Mouse (Mus musculus): ENCODE data around the gene Tbxas1. TPM values are rescaled to one million over a fixed set of nuclear protein-coding genes. Genes with fewer than 3 reads are reported as not detected.

The Tbxas1 gene
- polyA plus RNA-seq, 1 experiment from 2014 or later = 1.8 TPM

DNA sequence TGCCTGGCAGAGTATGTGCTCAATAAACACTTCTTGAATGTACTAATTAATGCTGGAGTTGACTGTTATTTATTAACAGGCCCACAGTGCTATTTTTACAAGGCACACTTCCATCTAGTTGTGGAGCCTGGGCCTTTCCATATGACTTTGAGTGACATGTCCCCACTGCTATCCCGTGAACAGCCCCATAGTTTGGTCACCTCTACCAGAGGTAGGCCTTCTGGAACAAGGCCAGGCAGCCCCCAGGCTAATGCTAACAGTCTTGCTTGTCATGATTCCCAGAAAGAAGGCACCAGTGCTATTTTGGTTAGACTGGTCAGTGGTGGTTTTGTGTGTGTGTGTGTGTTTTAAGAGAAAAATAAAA, 98.9 kb downstream of the Tbxas1 start:
- 62% methylated on average over 1 of the region's 1 CpGs for WGBS
- H3K4me1 ChIP-seq = no peaks in the 10 kb centered on the region
- no peaks in the 10 kb centered on the region for H3K36me3 ChIP-seq (replicated peaks)
- H3K9me3 ChIP-seq = no peaks in the 10 kb centered on the region
- H3K27me3 ChIP-seq (replicated peaks; ENCODE audit: low read depth, poor library complexity, severe bottlenecking) = no peaks in the 10 kb centered on the region
- H3K27ac ChIP-seq (replicated peaks) = no peak overlapping the region
- DNase-seq (ENCODE audit: low spot score) = no peak
- no peak overlapping the region for H3K4me3 ChIP-seq

DNA sequence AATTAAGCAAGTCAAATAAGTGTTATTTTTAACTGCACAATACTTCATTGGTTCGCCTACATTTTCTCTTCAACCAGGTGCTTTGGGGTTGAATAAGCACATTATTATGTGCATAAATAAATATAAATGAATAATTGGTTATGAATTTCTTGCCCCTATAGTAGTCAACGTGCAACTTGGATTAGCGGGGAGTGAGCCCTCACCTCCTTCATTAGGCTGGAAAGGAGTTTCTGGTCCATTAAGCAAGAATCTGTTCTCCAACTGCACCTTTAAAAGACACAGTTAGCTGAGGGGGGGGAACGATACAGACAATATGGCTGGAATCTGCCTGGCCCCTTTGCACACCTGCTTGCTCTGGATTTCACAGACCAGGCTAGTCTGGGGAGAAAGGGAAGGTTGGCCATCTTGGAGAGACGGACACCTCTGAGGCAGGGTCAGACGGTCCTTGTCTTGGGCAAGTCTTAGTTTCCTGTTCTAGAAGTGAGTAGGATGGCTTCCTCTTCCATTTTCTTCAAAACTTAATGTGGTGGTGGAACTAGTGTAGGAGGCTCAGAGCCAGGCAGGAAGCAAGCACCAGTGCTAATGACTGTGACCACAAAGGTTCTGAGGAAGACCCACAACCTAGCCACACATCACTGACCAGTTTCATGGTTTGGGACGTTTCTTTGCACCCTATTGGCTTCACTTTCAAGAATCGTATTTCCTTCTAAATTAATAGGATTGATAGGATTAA, 99.5 kb downstream of the Tbxas1 start:
- H3K36me3 ChIP-seq (replicated peaks) = no peaks in the 10 kb centered on the region
- no peak overlapping the region for H3K4me3 ChIP-seq
- H3K4me1 ChIP-seq = no peaks in the 10 kb centered on the region
- no peak overlapping the region for H3K27ac ChIP-seq (replicated peaks)
- no peaks in the 10 kb centered on the region for H3K27me3 ChIP-seq (replicated peaks; ENCODE audit: low read depth, poor library complexity, severe bottlenecking)
- DNase-seq (ENCODE audit: low spot score) = no peak
- H3K9me3 ChIP-seq = no peaks in the 10 kb centered on the region
- WGBS = 88% methylated on average over 8 of the region's 8 CpGs

DNA sequence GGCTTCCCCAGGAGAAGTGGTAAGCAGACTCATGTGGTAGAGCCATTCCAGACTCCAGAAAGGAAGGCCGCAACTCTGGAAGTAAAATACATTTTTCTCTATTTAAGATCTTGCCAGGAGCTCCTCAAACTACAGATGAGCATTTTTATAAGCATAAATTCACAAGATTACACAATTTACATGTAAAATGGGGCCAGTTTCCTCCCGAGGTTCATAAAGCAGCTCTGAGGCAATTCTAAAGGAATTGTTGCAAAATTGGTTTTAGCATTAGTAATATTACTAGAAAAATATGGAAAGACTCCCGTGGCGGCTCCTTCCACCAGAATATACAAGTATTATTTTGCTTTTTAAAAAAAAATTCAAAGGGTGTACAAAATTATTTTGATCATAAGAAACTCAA, 100.7 kb downstream of the Tbxas1 start:
- WGBS = 94% methylated on average over 4 of the region's 4 CpGs
- no peak for DNase-seq (ENCODE audit: low spot score)

DNA sequence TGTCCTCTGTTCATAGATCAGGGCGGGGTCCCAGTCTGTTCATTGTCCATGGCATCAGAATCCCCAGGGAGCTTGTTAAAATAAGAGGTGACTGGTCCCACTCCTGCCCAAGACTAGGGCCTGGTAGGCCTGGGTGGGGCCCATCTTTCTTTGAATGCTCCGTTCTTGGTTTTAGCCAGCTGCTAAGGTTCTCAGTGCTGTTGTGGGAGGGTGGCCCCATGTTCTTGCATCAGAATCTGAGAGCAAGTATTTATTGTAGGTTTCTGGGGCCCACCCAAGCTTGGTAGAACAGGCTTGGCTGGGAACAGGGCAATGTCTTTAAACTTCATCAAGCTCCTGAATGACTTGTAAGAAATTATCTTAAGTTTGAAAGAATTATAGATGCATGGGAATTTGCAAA, 101.2 kb downstream of the Tbxas1 start:
- Histone ChIP-seq H3K27me3 (replicated peaks; ENCODE audit: low read depth, poor library complexity, severe bottlenecking) (no peaks in the 10 kb centered on the region), H3K36me3 (replicated peaks) (no peaks in the 10 kb centered on the region), H3K9me3 (no peaks in the 10 kb centered on the region), H3K4me3 (no peak overlapping the region), H3K4me1 (peaks cover 3% of the 10 kb centered on the region; the same call in 1 of the 2 replicates), H3K27ac (replicated peaks) (no peak overlapping the region)
- 79% methylated on average over 2 of the region's 2 CpGs for WGBS
- DNase-seq (ENCODE audit: low spot score) = no peak

More for the DNA sequence above, 100.7 kb downstream of the Tbxas1 start:
- no peak overlapping the region for H3K27ac ChIP-seq (replicated peaks)
- H3K27me3 ChIP-seq (replicated peaks; ENCODE audit: low read depth, poor library complexity, severe bottlenecking) = no peaks in the 10 kb centered on the region
- H3K4me3 ChIP-seq = no peak overlapping the region
- no peaks in the 10 kb centered on the region for H3K36me3 ChIP-seq (replicated peaks)
- no peaks in the 10 kb centered on the region for H3K9me3 ChIP-seq
- H3K4me1 ChIP-seq = no peaks in the 10 kb centered on the region

DNA sequence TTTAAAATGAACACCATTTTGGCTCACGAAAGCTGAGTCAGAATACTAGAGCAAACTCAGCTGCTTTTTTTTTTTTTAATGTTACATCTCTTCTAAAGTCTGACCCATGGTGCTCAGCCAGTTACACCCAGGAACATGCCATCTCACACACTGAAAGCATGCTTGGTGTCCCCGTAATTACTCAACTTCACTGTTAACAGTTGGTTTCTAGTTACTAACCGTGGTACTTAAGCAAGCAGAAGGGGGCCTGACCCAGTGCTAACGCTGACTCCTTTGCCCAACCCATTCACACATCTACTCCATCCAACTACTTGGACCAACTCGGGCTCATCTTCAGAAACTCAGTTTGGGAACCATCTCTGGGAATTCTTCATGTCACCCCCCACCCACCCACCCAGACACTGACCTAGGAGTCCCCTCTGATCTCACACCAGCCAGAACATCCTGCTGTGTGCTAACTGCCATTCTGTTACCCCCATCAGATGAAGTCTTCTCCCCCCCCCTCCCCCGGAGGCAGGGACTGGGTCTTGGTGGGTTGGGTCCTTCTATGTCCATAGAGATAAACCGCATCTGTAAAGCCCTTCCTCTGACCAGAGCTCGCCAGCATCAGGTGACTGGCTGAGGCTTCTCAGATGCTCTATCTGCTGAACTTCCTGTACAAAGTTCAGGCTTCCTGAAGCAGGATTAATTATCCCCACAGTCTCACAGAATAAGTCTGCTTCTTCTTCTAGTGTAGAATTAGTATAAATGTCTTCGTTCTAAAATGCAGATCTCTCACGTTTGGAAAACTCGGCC, 105.9 kb downstream of the Tbxas1 start:
- Histone ChIP-seq H3K27me3 (replicated peaks; ENCODE audit: low read depth, poor library complexity, severe bottlenecking) (no peaks in the 10 kb centered on the region), H3K4me1 (peaks cover 4% of the 10 kb centered on the region; the same call in 1 of the 2 replicates), H3K9me3 (no peaks in the 10 kb centered on the region), H3K27ac (replicated peaks) (no peak overlapping the region), H3K4me3 (no peak overlapping the region), H3K36me3 (replicated peaks) (no peaks in the 10 kb centered on the region)
- DNase-seq (ENCODE audit: low spot score) = no peak
- WGBS = 80% methylated on average over 11 of the region's 11 CpGs

DNA sequence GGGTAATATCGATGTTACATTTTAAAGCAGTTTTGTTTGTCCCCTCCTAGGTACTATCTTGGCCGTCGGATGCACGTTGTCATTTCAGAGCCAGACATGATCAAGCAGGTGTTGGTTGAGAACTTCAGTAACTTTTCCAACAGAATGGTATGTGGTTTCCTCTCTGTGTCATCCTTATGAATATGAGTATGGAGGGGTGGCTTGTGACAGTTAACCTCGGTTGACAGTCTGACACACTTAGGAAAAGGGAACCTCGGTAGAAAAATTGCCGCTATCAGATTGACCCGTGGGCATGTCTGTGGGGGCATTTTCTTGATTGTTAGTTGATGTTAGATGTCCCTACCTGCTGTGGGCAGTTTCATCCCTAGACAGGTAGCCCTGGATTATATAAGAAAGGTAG, 106.9 kb downstream of the Tbxas1 start:
- H3K27ac ChIP-seq (replicated peaks) = no peak overlapping the region
- no peaks in the 10 kb centered on the region for H3K36me3 ChIP-seq (replicated peaks)
- H3K4me3 ChIP-seq = no peak overlapping the region
- no peak for DNase-seq (ENCODE audit: low spot score)
- WGBS = 97% methylated on average over 8 of the region's 8 CpGs
- peaks cover 4% of the 10 kb centered on the region; the same call in 1 of the 2 replicates for H3K4me1 ChIP-seq
- H3K27me3 ChIP-seq (replicated peaks; ENCODE audit: low read depth, poor library complexity, severe bottlenecking) = no peaks in the 10 kb centered on the region
- no peaks in the 10 kb centered on the region for H3K9me3 ChIP-seq

DNA sequence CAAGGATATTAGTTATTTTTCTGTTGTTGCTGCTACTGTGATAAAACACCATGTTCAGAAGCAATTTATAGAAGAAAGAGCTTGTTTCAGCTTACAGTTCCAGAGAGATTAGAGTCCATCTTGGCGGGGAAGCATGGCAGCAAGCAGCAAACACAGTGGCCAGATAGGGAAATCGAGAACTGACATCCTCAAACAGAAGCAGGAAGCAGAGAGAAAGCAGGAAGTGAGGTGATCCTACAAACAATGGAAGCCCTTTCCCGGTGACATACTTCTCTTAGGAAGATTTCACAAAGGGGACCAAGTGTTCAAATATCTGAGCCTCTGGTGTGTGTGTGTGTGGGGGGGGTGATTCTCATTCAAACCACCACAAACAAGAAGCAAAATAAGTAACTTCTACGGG, 107.5 kb downstream of the Tbxas1 start:
- Histone ChIP-seq H3K36me3 (replicated peaks) (no peaks in the 10 kb centered on the region), H3K27ac (replicated peaks) (no peak overlapping the region), H3K4me1 (peaks cover 4% of the 10 kb centered on the region; the same call in 1 of the 2 replicates), H3K27me3 (replicated peaks; ENCODE audit: low read depth, poor library complexity, severe bottlenecking) (no peaks in the 10 kb centered on the region), H3K4me3 (no peak overlapping the region), H3K9me3 (no peaks in the 10 kb centered on the region)
- 75% methylated on average over 4 of the region's 4 CpGs for WGBS
- DNase-seq (ENCODE audit: low spot score) = no peak

DNA sequence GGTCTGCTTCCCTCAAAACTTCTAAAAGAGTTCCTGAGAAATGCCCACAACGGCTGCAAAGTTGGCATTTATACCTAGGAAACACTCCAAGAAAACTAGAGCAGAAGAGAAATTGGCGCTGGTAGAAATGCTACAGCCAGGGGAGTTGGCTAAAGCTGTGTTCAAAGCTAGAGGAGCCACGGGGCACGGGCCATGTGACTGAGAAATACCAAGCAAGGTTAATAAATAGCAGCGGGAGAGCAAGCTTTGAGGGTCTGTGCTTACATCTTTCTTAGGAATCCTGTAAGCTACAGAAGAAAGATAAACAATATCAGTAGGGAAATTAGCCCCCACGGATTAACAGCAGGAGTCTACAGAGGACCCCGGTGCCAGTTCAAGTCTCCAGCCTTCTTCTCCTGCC, 107.9 kb downstream of the Tbxas1 start:
- Histone ChIP-seq H3K27me3 (replicated peaks; ENCODE audit: low read depth, poor library complexity, severe bottlenecking) (no peaks in the 10 kb centered on the region), H3K9me3 (no peaks in the 10 kb centered on the region), H3K4me1 (peaks cover 4% of the 10 kb centered on the region; the same call in 1 of the 2 replicates), H3K27ac (replicated peaks) (no peak overlapping the region), H3K36me3 (replicated peaks) (no peaks in the 10 kb centered on the region), H3K4me3 (no peak overlapping the region)
- 67% methylated on average over 7 of the region's 7 CpGs for WGBS
- DNase-seq (ENCODE audit: low spot score) = no peak

DNA sequence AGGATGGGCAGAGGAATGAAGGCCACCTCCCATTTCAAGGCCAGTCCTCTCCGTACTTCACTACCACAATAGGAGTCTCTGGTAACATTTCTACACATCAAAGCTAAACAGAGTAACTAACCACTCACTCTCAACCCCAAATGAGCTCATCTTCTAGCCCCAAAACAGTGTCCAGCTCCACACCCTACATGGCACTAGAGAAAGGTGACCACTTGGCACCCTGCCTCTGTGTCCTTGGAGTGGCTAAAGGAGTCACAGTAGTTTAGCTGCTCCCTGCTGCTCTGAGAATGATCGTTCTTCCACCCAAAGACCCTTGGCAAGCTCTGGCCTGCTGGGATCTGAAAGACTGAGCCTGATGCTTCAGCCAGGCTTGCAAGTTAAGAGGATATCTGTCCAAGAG, 109.4 kb downstream of the Tbxas1 start:
- H3K4me3 ChIP-seq = no peak overlapping the region
- H3K9me3 ChIP-seq = no peaks in the 10 kb centered on the region
- H3K36me3 ChIP-seq (replicated peaks) = no peaks in the 10 kb centered on the region
- H3K27me3 ChIP-seq (replicated peaks; ENCODE audit: low read depth, poor library complexity, severe bottlenecking) = no peaks in the 10 kb centered on the region
- no peak for DNase-seq (ENCODE audit: low spot score)
- H3K4me1 ChIP-seq = peaks cover 4% of the 10 kb centered on the region; the same call in 1 of the 2 replicates
- WGBS = 85% methylated on average over 2 of the region's 2 CpGs
- no peak overlapping the region for H3K27ac ChIP-seq (replicated peaks)

DNA sequence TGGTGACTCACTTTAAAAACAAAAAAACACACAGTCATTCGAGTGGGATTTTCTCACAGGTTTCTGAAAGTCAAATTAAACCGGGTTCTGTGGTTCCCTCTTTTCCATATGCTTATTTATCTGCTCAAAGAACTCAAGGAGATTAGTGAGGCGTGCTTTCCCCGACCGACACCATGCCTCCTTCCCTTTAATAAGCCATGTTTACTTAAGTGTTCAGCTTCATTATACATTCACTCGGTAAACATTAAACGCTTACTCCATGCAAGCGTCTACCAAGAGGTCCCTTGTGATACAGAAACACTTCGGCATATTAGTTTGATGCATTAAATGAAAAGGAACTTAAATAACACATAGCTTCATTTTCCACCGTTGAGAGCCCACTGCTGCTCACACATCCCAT, 111.4 kb downstream of the Tbxas1 start:
- no peak overlapping the region for H3K4me3 ChIP-seq
- 74% methylated on average over 10 of the region's 10 CpGs for WGBS
- H3K36me3 ChIP-seq (replicated peaks) = no peaks in the 10 kb centered on the region
- no peak for DNase-seq (ENCODE audit: low spot score)
- H3K27ac ChIP-seq (replicated peaks) = no peak overlapping the region
- no peaks in the 10 kb centered on the region for H3K27me3 ChIP-seq (replicated peaks; ENCODE audit: low read depth, poor library complexity, severe bottlenecking)
- no peaks in the 10 kb centered on the region for H3K9me3 ChIP-seq
- no peaks in the 10 kb centered on the region for H3K4me1 ChIP-seq

DNA sequence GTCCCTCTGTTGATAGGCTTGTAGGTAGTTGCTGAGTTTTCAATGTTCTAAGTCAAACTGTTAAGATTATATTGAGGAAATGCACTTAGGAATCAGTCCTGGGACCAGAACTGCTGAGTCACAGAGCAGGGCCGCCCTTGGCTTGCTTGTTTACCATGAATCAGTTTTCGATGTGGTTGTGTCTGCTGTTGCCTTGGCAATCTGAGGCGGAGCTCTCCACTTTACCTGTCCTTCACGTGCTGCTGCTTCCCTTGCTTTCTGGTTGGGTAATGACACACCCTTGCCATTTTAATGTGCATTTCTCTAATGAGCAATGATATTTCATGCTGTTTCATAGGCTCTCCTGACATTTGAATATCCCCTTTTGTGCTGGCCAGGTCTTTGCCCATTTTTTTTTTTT, 116.8 kb downstream of the Tbxas1 start:
- Histone ChIP-seq H3K4me3 (no peak overlapping the region), H3K9me3 (no peaks in the 10 kb centered on the region), H3K27me3 (replicated peaks; ENCODE audit: low read depth, poor library complexity, severe bottlenecking) (no peaks in the 10 kb centered on the region), H3K27ac (replicated peaks) (no peak overlapping the region), H3K4me1 (peaks cover 7% of the 10 kb centered on the region; the same call in 1 of the 2 replicates), H3K36me3 (replicated peaks) (no peaks in the 10 kb centered on the region)
- WGBS = 50% methylated on average over 4 of the region's 4 CpGs
- DNase-seq (ENCODE audit: low spot score) = no peak

DNA sequence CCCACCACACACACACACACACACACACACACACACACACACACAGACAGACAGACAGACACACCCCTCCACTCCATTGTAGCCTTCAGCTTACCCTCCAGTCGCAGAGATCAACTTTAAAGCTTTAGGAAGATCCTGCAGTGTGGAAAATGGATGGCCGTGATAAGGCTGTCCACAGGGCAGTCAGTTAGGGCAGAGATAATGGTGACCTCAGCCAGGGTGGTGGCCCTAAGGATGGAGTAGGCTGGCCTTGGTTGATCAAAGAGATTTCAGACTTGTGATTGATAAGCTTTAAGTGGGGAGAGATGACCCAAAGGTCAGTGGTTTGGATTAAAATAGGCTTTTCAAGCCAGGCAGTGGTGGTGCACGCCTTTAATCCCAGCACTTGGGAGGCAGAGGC, 120.6 kb downstream of the Tbxas1 start:
- H3K9me3 ChIP-seq = no peaks in the 10 kb centered on the region
- DNase-seq (ENCODE audit: low spot score) = no peak
- 82% methylated on average over 3 of the region's 3 CpGs for WGBS
- no peaks in the 10 kb centered on the region for H3K27me3 ChIP-seq (replicated peaks; ENCODE audit: low read depth, poor library complexity, severe bottlenecking)
- no peak overlapping the region for H3K4me3 ChIP-seq
- no peaks in the 10 kb centered on the region for H3K36me3 ChIP-seq (replicated peaks)
- no peak overlapping the region for H3K27ac ChIP-seq (replicated peaks)
- H3K4me1 ChIP-seq = peaks cover 7% of the 10 kb centered on the region; the same call in 1 of the 2 replicates

DNA sequence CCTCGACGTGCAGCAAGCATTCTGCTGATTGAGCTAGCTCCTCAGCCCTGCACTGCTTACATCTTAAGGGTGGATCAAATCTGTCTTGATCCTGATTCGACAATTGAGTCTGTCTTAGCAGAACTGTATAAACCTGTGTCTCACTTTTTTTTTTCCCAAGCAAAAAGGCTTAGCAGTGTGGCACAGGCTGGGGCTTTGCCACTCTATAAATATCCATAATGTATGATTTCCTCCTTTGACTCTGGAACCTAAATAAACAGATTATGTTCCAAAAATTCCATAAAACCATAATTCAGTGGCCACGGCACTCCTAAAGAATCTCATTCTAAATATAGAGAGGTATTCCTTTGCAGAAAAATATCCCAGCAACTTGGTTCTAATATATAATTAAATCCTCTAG, 122.6 kb downstream of the Tbxas1 start:
- H3K9me3 ChIP-seq = no peaks in the 10 kb centered on the region
- DNase-seq (ENCODE audit: low spot score) = no peak
- no peak overlapping the region for H3K4me3 ChIP-seq
- H3K36me3 ChIP-seq (replicated peaks) = no peaks in the 10 kb centered on the region
- H3K27ac ChIP-seq (replicated peaks) = no peak overlapping the region
- H3K4me1 ChIP-seq = no peaks in the 10 kb centered on the region
- WGBS = 90% methylated on average over 4 of the region's 4 CpGs
- no peaks in the 10 kb centered on the region for H3K27me3 ChIP-seq (replicated peaks; ENCODE audit: low read depth, poor library complexity, severe bottlenecking)
